Mouse (Mus musculus) forebrain, embryonic 10.5 days (tissue): ENCODE data around the gene Tenm3. TPM values are rescaled to one million over a fixed set of nuclear protein-coding genes. Genes with fewer than 3 reads are reported as not detected.
A peak's percentile ranks its signal among the peaks of the same experiment; 100 is the strongest.

Experiments
- DNase-seq: peaks from one replicate; pipeline ENCODE4 v3.0.0-alpha.2; 2017; ENCODE audit warnings: low spot score; ENCODE audit errors: extremely low spot score
- H3K27ac ChIP-seq: fragments of 300-500 bp; sonication (generic); 2 replicates; pipeline ENCODE4 v1.5.1; 2016; ENCODE audit warnings: mild to moderate bottlenecking
- H3K27me3 ChIP-seq: fragments of 300-500 bp; sonication (generic); 2 replicates; pipeline ENCODE4 v1.6.1; 2016; ENCODE audit warnings: mild to moderate bottlenecking; ENCODE audit not compliant: poor library complexity, severe bottlenecking
- H3K36me3 ChIP-seq: fragments of 300-500 bp; sonication (generic); replicated peaks from 2 replicates; pipeline ENCODE4 v1.6.1; 2016; ENCODE audit warnings: mild to moderate bottlenecking, moderate library complexity
- H3K4me1 ChIP-seq: fragments of 300-500 bp; sonication (generic); 2 replicates; pipeline ENCODE4 v1.6.1; 2016
- H3K4me3 ChIP-seq: fragments of 300-500 bp; sonication (generic); 2 replicates; pipeline ENCODE4 v1.5.1; 2016; ENCODE audit warnings: mild to moderate bottlenecking, moderate library complexity
- H3K9me3 ChIP-seq: fragments of 300-500 bp; sonication (generic); 2 replicates; pipeline ENCODE4 v1.6.1; 2016; ENCODE audit warnings: mild to moderate bottlenecking, moderate library complexity
- WGBS: fragments of 180-500 bp; shearing (Covaris S2); methylation state at CpG from one replicate; pipeline ENCODE4 v1.1.7; 2016; 5-methylcytosine and 5-hydroxymethylcytosine counted together
- polyA plus RNA-seq: library from polyadenylated mRNA; unstranded; fragments of >200 nt; fragmentation: Nextera tagmentation; extraction: Ambion mirVana; gene quantifications from 2 replicates; pipeline ENCODE4 v1.2.1, GENCODE M21; 2016

The Tenm3 gene
- polyA plus RNA-seq, 1 experiment from 2014 or later: 41.4 TPM

GRCm38 (mm10) chr8:48842035-48842434 lies 1.7 kb downstream of the Tenm3 start:
- 5% methylated on average over 4 of the region's 4 CpGs for WGBS
- H3K27me3 ChIP-seq: peaks cover 49% of the 10 kb centered on the region
- H3K36me3 ChIP-seq: no peaks in the 10 kb centered on the region
- H3K4me1 ChIP-seq: peaks cover 67% of the 10 kb centered on the region
- peak overlapping the region; percentile 96 for H3K27ac ChIP-seq
- H3K4me3 ChIP-seq: peak overlapping the region; percentile 83
- DNase-seq: no peak
- no peaks in the 10 kb centered on the region for H3K9me3 ChIP-seq

GRCm38 (mm10) chr8:48835745-48836144 lies 8.0 kb downstream of the Tenm3 start:
- H3K36me3 ChIP-seq: no peaks in the 10 kb centered on the region
- no peak for DNase-seq
- H3K4me1 ChIP-seq: peaks cover 27% of the 10 kb centered on the region
- no peak overlapping the region for H3K4me3 ChIP-seq
- 62% methylated on average over 2 of the region's 2 CpGs for WGBS
- H3K27ac ChIP-seq: no peak overlapping the region
- no peaks in the 10 kb centered on the region for H3K9me3 ChIP-seq
- H3K27me3 ChIP-seq: peaks cover 10% of the 10 kb centered on the region

GRCm38 (mm10) chr8:48827454-48827853 lies 16.3 kb downstream of the Tenm3 start:
- H3K4me1 ChIP-seq: peaks cover 17% of the 10 kb centered on the region
- H3K27ac ChIP-seq: no peak overlapping the region; the same call in 1 of the 2 replicates
- H3K4me3 ChIP-seq: no peak overlapping the region
- no peaks in the 10 kb centered on the region for H3K27me3 ChIP-seq
- 59% methylated on average over 9 of the region's 9 CpGs for WGBS
- H3K36me3 ChIP-seq: 0 out of 2 replicates have a peak, but pooled peaks cover 3% of the 10 kb centered on the region
- DNase-seq: no peak
- no peaks in the 10 kb centered on the region for H3K9me3 ChIP-seq

- WGBS: 94% methylated on average over 7 of the region's 7 CpGs
- Histone ChIP-seq H3K27me3 (no peaks in the 10 kb centered on the region), H3K4me3 (no peak overlapping the region), H3K9me3 (no peaks in the 10 kb centered on the region), H3K27ac (no peak overlapping the region), H3K4me1 (peaks cover 17% of the 10 kb centered on the region), H3K36me3 (0 out of 2 replicates have a peak, but pooled peaks cover 3% of the 10 kb centered on the region)
- DNase-seq: no peak
These were observed 18.1 kb downstream of the Tenm3 start for GRCm38 (mm10) chr8:48825666-48826065.

- WGBS: 88% methylated on average over 4 of the region's 4 CpGs
- no peak overlapping the region for H3K4me3 ChIP-seq
- no peak overlapping the region for H3K27ac ChIP-seq
- DNase-seq: no peak
- no peaks in the 10 kb centered on the region for H3K27me3 ChIP-seq
- peaks cover 12% of the 10 kb centered on the region for H3K4me1 ChIP-seq
- H3K36me3 ChIP-seq: 0 out of 2 replicates have a peak, but pooled peaks cover 3% of the 10 kb centered on the region
- no peaks in the 10 kb centered on the region for H3K9me3 ChIP-seq
These were observed 21.5 kb downstream of the Tenm3 start for GRCm38 (mm10) chr8:48822291-48822690.

GRCm38 (mm10) chr8:48819962-48820361 lies 23.8 kb downstream of the Tenm3 start:
- Histone ChIP-seq H3K36me3 (0 out of 2 replicates have a peak, but pooled peaks cover 3% of the 10 kb centered on the region), H3K9me3 (no peaks in the 10 kb centered on the region), H3K27ac (no peak overlapping the region), H3K4me1 (peaks cover 16% of the 10 kb centered on the region), H3K27me3 (no peaks in the 10 kb centered on the region), H3K4me3 (no peak overlapping the region)
- DNase-seq: no peak
- WGBS: 60% methylated on average over 6 of the region's 6 CpGs

GRCm38 (mm10) chr8:48819348-48819747 lies 24.4 kb downstream of the Tenm3 start:
- no peak for DNase-seq
- no peaks in the 10 kb centered on the region for H3K9me3 ChIP-seq

GRCm38 (mm10) chr8:48816941-48817340 lies 26.8 kb downstream of the Tenm3 start:
- H3K4me3 ChIP-seq: no peak overlapping the region
- DNase-seq: no peak
- H3K27ac ChIP-seq: no peak overlapping the region
- H3K9me3 ChIP-seq: no peaks in the 10 kb centered on the region
- H3K27me3 ChIP-seq: no peaks in the 10 kb centered on the region
- WGBS: 63% methylated on average over 13 of the region's 13 CpGs
- H3K4me1 ChIP-seq: peaks cover 26% of the 10 kb centered on the region
- H3K36me3 ChIP-seq: no peaks in the 10 kb centered on the region

More at GRCm38 (mm10) chr8:48819348-48819747, 24.4 kb downstream of the Tenm3 start:
- 0 out of 2 replicates have a peak, but pooled peaks cover 3% of the 10 kb centered on the region for H3K36me3 ChIP-seq
- WGBS: 74% methylated on average over 5 of the region's 5 CpGs
- H3K27ac ChIP-seq: no peak overlapping the region
- no peak overlapping the region for H3K4me3 ChIP-seq
- H3K27me3 ChIP-seq: no peaks in the 10 kb centered on the region
- H3K4me1 ChIP-seq: peaks cover 16% of the 10 kb centered on the region

- no peak for DNase-seq
- no peaks in the 10 kb centered on the region for H3K36me3 ChIP-seq
- H3K4me1 ChIP-seq: peaks cover 51% of the 10 kb centered on the region
- no peaks in the 10 kb centered on the region for H3K9me3 ChIP-seq
- 0 out of 2 replicates have a peak overlapping the region, but pooled peaks have one; percentile 5 for H3K27ac ChIP-seq
- H3K4me3 ChIP-seq: no peak overlapping the region
- no peaks in the 10 kb centered on the region for H3K27me3 ChIP-seq
- WGBS: 100% methylated on average over 1 of the region's 1 CpGs
These were observed 31.5 kb downstream of the Tenm3 start for GRCm38 (mm10) chr8:48812196-48812741.

- Histone ChIP-seq H3K36me3 (peaks cover 5% of the 10 kb centered on the region), H3K27ac (no peak overlapping the region), H3K9me3 (no peaks in the 10 kb centered on the region), H3K27me3 (no peaks in the 10 kb centered on the region), H3K4me3 (no peak overlapping the region), H3K4me1 (peaks cover 51% of the 10 kb centered on the region)
- 35% methylated on average over 1 of the region's 1 CpGs for WGBS
- DNase-seq: no peak
These were observed 33.1 kb downstream of the Tenm3 start for GRCm38 (mm10) chr8:48810615-48811014.

- Histone ChIP-seq H3K4me1 (peaks cover 51% of the 10 kb centered on the region), H3K27me3 (no peaks in the 10 kb centered on the region), H3K9me3 (no peaks in the 10 kb centered on the region), H3K4me3 (no peak overlapping the region), H3K27ac (no peak overlapping the region), H3K36me3 (peaks cover 8% of the 10 kb centered on the region)
- DNase-seq: no peak
- 40% methylated on average over 3 of the region's 3 CpGs for WGBS
These were observed 34.6 kb downstream of the Tenm3 start for GRCm38 (mm10) chr8:48809104-48809503.

GRCm38 (mm10) chr8:48803070-48803469 lies 40.7 kb downstream of the Tenm3 start:
- H3K27me3 ChIP-seq: no peaks in the 10 kb centered on the region
- peaks cover 8% of the 10 kb centered on the region for H3K36me3 ChIP-seq
- H3K4me3 ChIP-seq: no peak overlapping the region
- no peak overlapping the region for H3K27ac ChIP-seq
- no peaks in the 10 kb centered on the region for H3K9me3 ChIP-seq
- H3K4me1 ChIP-seq: peaks cover 19% of the 10 kb centered on the region
- WGBS: 94% methylated on average over 8 of the region's 8 CpGs
- DNase-seq: no peak

- Histone ChIP-seq H3K36me3 (peaks cover 8% of the 10 kb centered on the region), H3K4me3 (no peak overlapping the region), H3K9me3 (no peaks in the 10 kb centered on the region), H3K4me1 (peaks cover 16% of the 10 kb centered on the region), H3K27me3 (no peaks in the 10 kb centered on the region), H3K27ac (no peak overlapping the region)
- DNase-seq: no peak
- WGBS: 85% methylated on average over 8 of the region's 8 CpGs
These were observed 41.5 kb downstream of the Tenm3 start for GRCm38 (mm10) chr8:48802231-48802630.
